Mouse (Mus musculus) frontal cortex, postnatal 25 days (tissue): Measurements from ENCODE around the gene Vmn1r71.
"Not testable (repeated sequence)": the region's sequence is repeated elsewhere in the genome, so short reads cannot be mapped to it uniquely, and the experiment has no call there.

Experiments
- DNase-seq, 2 experiments: peaks; one replicate each; pipeline ENCODE4 v3.0.0; 2022; ENCODE audit warnings: low spot score in 2 of 2

Vmn1r71 gene

DNA sequence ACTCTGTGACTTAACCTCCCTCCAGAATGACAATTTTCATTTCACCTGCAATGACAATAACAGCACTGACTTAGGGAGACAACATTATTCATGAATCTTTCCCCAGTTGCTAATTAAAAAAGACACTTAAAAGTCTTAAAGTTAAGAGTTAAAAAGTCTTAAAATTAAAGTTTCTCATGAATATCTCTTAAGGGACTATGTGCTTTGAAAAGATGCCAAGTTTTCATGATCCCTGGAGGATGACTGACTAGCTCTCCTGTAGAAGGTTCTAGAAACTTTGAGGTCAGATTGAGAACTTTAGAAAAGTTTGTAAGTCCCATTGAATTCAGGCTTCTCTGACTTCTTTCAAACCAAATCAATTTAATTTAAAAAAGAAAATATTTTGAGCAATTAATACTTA lies at the start of gene Vmn1r71:
Gene Vmn1r71 (minus strand): TSS at position 101 of the 400 bp plus-strand sequence.
- DNase-seq = no peak

DNA sequence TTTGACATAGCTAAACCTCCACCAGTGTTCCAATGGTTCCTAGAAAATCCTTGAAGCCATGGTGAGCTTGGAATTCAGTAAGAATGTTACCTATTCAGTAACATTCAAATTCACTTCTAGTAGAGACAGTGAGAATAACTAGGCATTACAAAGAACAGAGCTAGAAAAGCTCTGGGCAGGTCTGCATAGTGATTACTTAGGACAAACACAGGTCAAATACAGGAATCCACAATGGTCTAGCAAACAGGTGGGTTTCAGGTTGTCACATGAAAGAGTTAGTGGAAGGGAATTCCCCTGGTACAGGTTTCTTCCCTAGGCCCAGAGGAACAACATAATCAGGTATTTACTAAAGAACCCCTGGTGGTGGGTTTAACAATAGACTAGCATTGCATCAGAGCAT lies 3.4 kb upstream of the Vmn1r71 start:
- not testable (repeated sequence) for DNase-seq
